Mouse (Mus musculus) right cerebral cortex, postnatal 36 days (tissue): ENCODE measurements around the gene Rora.

Experiments
- DNase-seq, 2 experiments: peaks; one replicate each; pipeline ENCODE4 v3.0.0; 2022; ENCODE audit warnings: low spot score in 2 of 2, mixed read lengths in 1 of 2

The Rora gene

DNA sequence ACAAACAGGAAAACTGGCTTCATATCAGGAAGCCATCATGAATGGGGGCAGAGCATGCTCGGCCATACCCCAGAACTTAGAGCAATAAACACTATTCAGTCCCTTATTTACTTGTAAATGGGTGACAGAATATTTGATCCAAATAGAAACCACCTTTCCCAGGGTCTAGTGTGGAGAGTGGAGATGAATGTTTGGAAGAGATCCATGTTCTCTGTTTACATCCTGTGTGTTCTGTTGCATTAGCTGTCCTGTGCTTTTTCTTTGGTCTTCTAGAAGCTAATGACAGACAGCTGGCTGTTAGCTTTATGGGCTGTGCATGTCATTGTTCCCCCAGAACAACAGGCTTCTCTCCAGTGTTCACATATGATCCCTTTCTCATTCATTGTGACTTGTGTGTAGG, 731.3 kb downstream of the Rora start:
- DNase-seq = no peak

DNA sequence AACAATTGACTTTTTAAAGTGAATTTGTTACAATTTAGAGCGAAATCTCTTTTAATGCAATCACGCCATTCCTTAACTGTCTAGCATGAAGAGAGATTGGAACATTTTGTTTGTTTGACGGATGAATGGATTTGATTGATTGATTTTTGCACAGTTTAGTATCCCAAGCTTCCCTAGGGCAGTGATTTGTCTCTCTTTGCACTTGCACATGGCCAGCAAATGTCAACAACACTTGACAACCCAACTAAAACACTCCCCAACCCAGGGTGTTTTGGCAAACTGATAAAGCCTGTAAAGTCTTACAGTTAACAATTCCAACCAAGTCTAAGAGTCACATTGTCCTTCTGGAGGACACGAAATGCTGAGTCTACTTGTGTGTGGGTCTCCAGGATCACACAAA, 733.7 kb downstream of the Rora start:
- DNase-seq = no peak

DNA sequence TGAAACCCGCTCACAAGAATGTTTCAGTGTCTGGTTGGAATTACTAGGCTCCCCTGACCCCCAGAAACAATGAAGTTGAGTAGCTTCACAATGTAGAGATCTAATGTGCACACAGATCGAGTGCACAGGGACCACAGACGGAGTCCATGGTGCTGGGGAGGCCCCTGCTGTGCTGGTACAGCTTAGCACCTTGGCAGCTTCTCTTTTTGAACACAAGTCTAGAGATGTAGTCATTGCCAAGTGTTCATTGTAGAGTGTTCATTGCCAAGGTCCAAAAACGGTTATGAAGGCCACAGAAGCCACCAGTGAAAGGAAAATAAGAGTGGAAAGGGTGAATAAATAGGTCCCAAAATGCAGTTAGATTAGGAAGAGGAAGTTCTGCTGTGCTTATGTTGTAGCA, 737.0 kb downstream of the Rora start:
- DNase-seq = no peak

DNA sequence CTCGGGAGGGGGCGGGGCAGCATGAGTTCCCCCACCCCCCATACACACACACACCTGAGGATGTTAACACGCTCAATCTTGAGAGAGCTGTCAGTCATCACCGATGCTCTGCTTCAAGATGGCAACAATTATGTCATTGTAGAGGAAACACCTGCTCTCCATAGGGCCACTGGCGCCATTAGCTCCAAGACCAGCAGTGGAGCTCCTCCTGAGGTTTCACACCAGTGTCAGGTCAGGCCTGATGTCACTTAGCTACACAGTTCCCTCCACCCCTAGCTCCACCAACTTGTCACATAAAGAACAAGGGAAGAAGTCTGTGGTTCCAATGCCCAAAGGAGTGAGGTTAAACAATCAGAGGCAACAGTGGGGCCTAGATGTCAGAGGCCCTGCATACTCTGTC, 740.6 kb downstream of the Rora start:
- no peak for DNase-seq

DNA sequence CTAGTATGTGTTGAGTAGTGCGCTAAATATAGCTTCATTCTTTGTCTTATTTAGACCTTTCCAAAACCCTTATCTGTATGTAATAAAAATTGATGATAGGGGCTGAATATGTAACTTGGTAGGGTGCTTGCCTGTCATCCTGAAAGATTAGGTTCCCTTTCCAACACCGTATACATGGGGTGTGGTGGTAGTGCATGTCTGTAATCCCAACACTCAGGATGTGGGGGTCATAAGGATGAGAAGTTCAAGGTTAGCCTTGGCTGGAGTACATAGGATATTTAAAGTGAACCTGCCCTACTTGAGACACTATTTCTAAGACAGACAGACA, 743.8 kb downstream of the Rora start:
- no peak for DNase-seq

DNA sequence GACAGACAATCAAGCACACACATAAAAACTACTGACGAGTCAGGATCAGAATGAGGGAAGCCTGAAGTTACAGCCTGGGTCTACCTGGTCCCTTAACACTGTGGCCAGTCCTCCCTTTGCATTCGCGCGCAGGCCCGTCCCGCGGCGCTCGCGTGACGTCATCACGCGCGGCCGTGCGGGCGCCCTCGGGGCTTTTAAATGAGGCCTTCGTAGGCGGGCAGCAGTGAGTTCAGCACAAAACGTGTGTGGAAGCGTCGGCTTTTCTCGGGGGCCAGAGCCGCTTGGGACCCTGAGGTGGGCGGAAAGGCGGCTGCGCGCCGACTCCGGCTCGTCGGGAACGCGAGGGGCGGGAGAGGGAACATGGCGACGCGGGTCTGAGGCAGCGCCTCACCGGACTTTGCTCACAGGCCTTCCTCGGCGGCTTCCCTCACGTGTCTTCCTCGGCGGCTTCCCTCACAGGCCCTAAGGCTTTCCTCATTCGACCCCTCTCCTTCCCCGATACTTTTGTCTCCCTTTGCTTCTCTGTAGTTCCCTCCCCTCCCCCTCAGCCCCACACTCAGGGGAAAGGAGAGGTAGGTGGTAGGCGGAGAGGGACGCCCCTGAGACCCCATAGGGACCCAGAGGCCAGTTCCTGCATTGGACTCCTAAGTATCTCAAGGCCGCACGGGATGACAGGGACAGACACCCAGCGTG, 744.3 kb downstream of the Rora start, which contains the start of gene Ice2:
TSS of gene Ice2 (plus strand) at position 147 of the 693 bp plus-strand sequence.
- peak; percentile 52 to 60 for DNase-seq

DNA sequence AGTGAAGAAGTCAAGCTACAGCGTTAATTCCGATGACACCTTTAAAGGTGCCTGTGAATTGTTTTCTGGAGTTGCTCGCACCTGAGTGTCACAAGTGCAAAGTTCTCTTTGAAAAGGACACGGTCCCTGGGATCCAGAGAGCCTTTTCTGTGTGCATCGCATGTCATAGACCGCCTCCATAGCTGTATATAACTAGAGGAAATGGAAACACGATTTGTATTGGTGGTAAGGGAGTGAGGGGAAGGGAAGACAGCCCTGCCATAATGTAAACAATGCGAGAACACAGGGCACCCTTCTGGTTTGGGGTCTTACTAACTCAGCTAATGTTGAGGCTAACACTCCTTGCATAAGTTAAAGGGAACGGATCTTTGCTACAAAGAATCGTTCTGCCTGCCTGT, 744.9 kb downstream of the Rora start:
- DNase-seq = no peak

DNA sequence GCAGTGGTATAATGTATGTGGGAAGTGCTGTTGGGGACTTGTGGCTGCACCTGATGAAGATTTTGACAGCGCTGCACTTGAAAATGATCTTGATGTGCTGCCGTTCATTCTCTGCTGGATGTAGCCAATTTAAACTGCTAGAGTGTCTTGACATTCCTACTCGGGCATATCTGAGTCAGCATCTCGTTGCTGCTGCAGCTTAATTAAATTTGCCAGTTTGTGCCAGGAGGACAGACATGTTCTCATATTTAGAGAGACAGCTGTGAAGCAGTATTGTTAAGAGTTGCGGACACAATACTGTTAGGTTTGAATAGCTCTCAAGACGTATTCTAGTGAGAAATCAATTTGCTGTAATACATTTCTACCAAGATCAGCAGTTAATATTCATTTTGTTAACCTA, 751.1 kb downstream of the Rora start:
- DNase-seq = no peak

DNA sequence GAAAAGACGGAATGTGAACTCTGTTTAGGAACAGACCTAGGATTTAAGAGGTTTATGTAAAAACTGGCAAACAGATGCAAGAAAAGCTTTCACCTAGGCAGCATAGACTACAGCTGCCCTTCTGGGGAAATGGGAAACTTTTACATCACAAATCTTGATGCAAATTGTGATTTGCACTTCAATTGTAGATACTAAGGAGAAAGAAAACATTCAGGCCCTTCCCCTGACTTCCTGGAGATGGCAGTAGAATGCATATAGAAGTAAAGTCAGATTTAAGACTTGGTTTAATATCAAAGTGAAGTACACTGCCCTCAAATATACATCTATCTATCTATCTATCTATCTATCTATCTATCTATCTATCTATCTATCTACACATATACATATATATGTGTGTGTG, 765.9 kb downstream of the Rora start:
- no peak for DNase-seq

DNA sequence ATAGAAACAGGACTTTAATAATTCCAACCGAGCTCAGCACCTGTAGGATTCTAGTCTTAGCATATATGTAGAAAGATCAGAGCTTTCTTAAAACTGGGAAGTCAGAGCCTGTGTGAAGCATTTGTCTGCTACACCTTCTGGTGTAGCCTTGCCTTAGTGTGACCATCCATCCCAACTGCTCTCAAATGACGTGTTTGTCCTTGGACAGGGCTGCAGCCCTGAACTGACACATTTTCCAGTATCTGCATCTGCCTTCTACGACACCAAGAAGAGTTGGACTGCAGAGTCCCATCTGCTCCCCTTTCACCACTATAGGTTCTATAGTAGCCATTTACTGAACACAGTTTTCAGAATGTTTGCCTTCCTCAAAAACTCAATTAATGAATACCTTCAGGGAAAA, 776.9 kb downstream of the Rora start:
- no peak for DNase-seq

DNA sequence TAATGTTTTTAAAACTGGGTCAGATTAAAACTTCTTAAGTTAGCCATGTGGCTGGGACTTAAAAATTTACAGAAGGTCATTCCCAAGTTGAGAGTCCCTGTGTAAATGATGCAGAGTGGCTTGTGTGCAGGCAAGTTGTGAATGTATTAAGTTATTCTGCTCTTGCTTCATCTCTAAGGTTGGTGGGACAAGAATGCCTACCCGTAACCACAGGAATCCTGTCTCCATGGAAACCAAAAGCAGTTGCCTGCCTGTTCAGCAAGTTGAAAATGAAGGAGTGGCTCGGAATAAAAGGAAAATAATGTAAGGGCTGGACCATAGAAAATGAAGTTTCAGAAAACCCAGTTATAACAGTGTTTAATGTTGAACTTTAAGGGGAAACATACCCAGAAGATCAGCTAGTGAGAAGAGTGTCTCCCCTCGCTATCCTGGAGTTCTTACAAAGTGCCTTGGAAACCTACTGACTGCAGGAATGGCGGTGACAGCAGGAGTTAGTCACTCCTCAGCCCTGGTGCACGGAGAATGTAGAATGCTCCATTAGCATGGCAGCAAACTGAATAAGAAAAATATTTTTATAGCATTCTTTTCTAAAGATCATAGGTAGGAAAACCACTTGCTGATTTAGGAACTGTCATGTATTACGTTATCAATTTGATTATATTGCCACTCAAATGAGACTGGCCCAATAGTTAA, 778.4 kb downstream of the Rora start:
- peak in 1 of 2 experiments; percentile 5 for DNase-seq

DNA sequence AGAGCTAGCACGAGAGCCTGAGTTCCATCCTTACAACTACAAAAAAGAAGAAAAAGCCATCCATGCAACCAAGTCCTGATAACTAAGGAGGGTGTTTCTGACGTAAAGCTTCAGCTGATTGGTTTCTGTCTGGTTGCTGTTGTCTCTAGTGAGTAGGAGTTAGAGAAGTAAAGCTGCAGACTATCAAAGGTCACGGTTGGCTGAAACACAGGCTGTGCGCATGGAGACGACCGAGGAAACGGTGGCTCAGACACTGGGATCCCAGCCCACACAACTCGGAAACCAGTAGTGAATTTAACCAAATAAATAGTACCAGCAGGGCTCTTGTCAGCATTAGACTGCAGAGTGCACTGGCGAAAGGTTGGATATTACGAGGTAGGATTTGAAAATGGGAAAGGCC, 781.6 kb downstream of the Rora start:
- no peak for DNase-seq

DNA sequence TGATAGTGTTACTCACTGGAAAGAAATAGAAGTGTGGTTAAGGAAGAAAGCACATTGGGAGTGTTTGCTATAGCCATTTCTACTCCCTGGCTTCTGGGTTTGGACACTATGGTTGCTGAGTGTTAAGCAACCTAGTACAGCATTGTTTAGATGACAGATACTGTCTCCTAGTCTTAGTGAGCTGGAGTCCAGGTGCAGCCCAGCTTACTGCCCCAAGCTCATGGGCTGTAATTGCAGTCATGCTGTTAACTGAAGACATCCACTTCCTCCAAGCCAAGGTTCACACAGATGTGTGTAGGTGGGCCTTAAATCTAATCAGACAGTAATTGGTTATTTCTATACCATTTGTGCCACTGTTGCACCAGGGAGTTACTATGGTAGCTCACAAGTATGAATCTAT, 782.1 kb downstream of the Rora start:
- DNase-seq = no peak
